Mouse (Mus musculus): ENCODE results near the gene Zfp954. TPM values are rescaled to one million over a fixed set of nuclear protein-coding genes. Genes with fewer than 3 reads are reported as not detected.
A peak's percentile ranks its signal among the peaks of the same experiment; 100 is the strongest.
"Not testable (repeated sequence)": the region's sequence is repeated elsewhere in the genome, so short reads cannot be mapped to it uniquely, and the experiment has no call there.

Gene Zfp954
- polyA plus RNA-seq (2012; rRNA removed), result 16.1 and 17.3 TPM in 2 replicates

GRCm38 (mm10) chr7:7120921-7121601 is at the start of gene Zfp954:
TSS of gene Zfp954 (minus strand) at chr7:7121488.
- H3K27ac ChIP-seq (ENCODE audit: insufficient read depth, low read length), result no peak within 1 kb of the TSS
- TF ChIP-seq CTCF (IDR thresholded peaks at IDR 0.05; ENCODE audit: borderline replicate concordance, insufficient read depth, low read depth, low read length) (peak; percentile 43; the same call in 1 of the 2 replicates), POLR2A (IDR thresholded peaks at IDR 0.05; ENCODE audit: borderline replicate concordance, insufficient read depth, low read length) (peak; percentile 68; the same call in 1 of the 2 replicates)
- DNase-seq, result peak; percentile 88 to 91
- under 1% methylated on average over 30 of the region's 30 CpGs for WGBS
- H3K27me3 ChIP-seq (ENCODE audit: control insufficient read depth, insufficient read depth, low read length), result no peaks in the 10 kb centered on the region
- H3K4me1 ChIP-seq (ENCODE audit: control insufficient read depth, insufficient read depth, low read length), result no peaks in the 10 kb centered on the region; the same call in 1 of the 2 replicates
- peak within 1 kb of the TSS; percentile 76 for H3K4me3 ChIP-seq (replicated peaks; ENCODE audit: insufficient read depth, low read depth, low read length)

- no peak overlapping the region for H3K4me3 ChIP-seq (replicated peaks; ENCODE audit: insufficient read depth, low read depth, low read length)
- no peak overlapping the region for H3K27ac ChIP-seq (ENCODE audit: insufficient read depth, low read length)
- WGBS, result 87% methylated on average over 15 of the region's 15 CpGs
- TF ChIP-seq CTCF (IDR thresholded peaks at IDR 0.05; ENCODE audit: borderline replicate concordance, insufficient read depth, low read depth, low read length) (no peak), POLR2A (IDR thresholded peaks at IDR 0.05; ENCODE audit: borderline replicate concordance, insufficient read depth, low read length) (no peak)
- DNase-seq, result no peak
- no peaks in the 10 kb centered on the region for H3K4me1 ChIP-seq (ENCODE audit: control insufficient read depth, insufficient read depth, low read length)
- H3K27me3 ChIP-seq (ENCODE audit: control insufficient read depth, insufficient read depth, low read length), result no peaks in the 10 kb centered on the region
Measured at GRCm38 (mm10) chr7:7145991-7146608, 24.8 kb upstream of the Zfp954 start.

GRCm38 (mm10) chr7:7144215-7144614 is 22.9 kb upstream of the Zfp954 start:
- Histone ChIP-seq H3K27me3 (ENCODE audit: control insufficient read depth, insufficient read depth, low read length) (no peaks in the 10 kb centered on the region), H3K27ac (ENCODE audit: insufficient read depth, low read length) (no peak overlapping the region), H3K4me1 (ENCODE audit: control insufficient read depth, insufficient read depth, low read length) (no peaks in the 10 kb centered on the region), H3K4me3 (replicated peaks; ENCODE audit: insufficient read depth, low read depth, low read length) (no peak overlapping the region)
- TF ChIP-seq CTCF (IDR thresholded peaks at IDR 0.05; ENCODE audit: borderline replicate concordance, insufficient read depth, low read depth, low read length), result no peak
- WGBS, result 87% methylated on average over 1 of the region's 1 CpGs
- DNase-seq, result no peak

DNA sequence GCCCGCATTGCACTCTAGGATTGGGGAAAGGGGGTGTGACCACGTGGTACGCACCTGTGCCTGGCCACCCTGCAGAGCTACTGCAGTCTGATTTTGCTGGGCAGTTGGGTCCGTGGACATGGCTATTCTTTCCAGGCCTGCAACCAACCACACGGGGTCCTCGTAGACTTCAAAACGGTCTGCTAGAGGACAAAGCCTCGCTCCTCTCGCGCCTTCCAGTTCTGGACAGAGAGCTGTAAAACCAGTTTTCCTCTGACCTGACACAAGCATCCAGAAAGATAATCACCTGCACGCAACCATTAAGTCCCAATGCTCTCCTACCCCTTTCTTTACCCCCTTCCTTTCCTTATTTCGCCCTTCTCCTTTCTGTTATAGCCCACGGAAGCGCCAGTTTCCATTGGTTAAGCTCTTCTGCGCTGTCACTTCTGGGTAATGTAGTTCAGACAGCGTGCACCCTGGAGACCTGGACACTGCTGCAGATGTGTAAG is 15.1 kb upstream of the Zfp954 start, which contains the start of gene Zfp773:
Gene Zfp773, minus strand, starts transcription at position 377 of the 488 bp plus-strand sequence.
- WGBS, result 4% methylated on average over 16 of the region's 16 CpGs
- 0 out of 2 replicates have a peak within 1 kb of the TSS, but pooled peaks have one; percentile 1 for H3K27ac ChIP-seq (ENCODE audit: insufficient read depth, low read length)

DNA sequence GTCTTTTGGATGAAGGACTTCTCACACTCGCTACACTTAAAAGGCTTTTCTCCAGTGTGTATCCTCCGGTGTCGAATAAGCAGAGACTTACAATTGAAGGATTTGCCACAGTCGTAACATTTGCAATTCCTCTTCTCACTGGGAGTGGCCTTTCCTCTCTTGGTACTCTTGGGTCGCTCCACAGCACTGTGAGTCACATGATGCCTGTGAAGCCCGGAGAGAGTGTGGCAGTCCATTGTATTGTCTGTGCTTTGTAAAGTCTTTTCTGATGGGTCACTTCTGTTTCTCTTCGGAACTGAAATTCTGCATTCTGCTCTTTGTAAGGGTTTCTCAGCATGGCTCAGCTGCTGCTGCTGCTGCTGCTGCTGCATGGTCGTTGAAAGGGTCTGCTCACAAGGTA is 11.5 kb upstream of the Zfp954 start:
- TF ChIP-seq CTCF (IDR thresholded peaks at IDR 0.05; ENCODE audit: borderline replicate concordance, insufficient read depth, low read depth, low read length), result no peak
- TF ChIP-seq POLR2A (IDR thresholded peaks at IDR 0.05; ENCODE audit: borderline replicate concordance, insufficient read depth, low read length), result no peak

More for the DNA sequence above, 15.1 kb upstream of the Zfp954 start, which contains the start of gene Zfp773:
- no peaks in the 10 kb centered on the region for H3K27me3 ChIP-seq (ENCODE audit: control insufficient read depth, insufficient read depth, low read length)
- 0 out of 2 replicates have a peak, but pooled peaks cover 2% of the 10 kb centered on the region for H3K4me1 ChIP-seq (ENCODE audit: control insufficient read depth, insufficient read depth, low read length)
- H3K4me3 ChIP-seq (replicated peaks; ENCODE audit: insufficient read depth, low read depth, low read length), result peak within 1 kb of the TSS; percentile 80
- TF ChIP-seq POLR2A (IDR thresholded peaks at IDR 0.05; ENCODE audit: borderline replicate concordance, insufficient read depth, low read length) (peak; percentile 31; the same call in 1 of the 2 replicates), CTCF (IDR thresholded peaks at IDR 0.05; ENCODE audit: borderline replicate concordance, insufficient read depth, low read depth, low read length) (peak; percentile 55)
- DNase-seq, result peak; percentile 67 to 74

GRCm38 (mm10) chr7:7130491-7131124 is 9.3 kb upstream of the Zfp954 start:
- DNase-seq; H3K27ac ChIP-seq (ENCODE audit: insufficient read depth, low read length); H3K4me1 ChIP-seq (ENCODE audit: control insufficient read depth, insufficient read depth, low read length); H3K27me3 ChIP-seq (ENCODE audit: control insufficient read depth, insufficient read depth, low read length); H3K4me3 ChIP-seq (replicated peaks; ENCODE audit: insufficient read depth, low read depth, low read length): not testable (repeated sequence)
- WGBS, result 95% methylated on average over 15 of the region's 15 CpGs

More for the DNA sequence above, 11.5 kb upstream of the Zfp954 start:
- H3K4me1 ChIP-seq (ENCODE audit: control insufficient read depth, insufficient read depth, low read length), result 0 out of 2 replicates have a peak, but pooled peaks cover 2% of the 10 kb centered on the region
- no peak overlapping the region for H3K4me3 ChIP-seq (replicated peaks; ENCODE audit: insufficient read depth, low read depth, low read length)
- H3K27ac ChIP-seq (ENCODE audit: insufficient read depth, low read length), result no peak overlapping the region
- H3K27me3 ChIP-seq (ENCODE audit: control insufficient read depth, insufficient read depth, low read length), result no peaks in the 10 kb centered on the region
- 75% methylated on average over 8 of the region's 8 CpGs for WGBS
- no peak for DNase-seq

- DNase-seq, result no peak
- Histone ChIP-seq H3K4me1 (ENCODE audit: control insufficient read depth, insufficient read depth, low read length) (no peaks in the 10 kb centered on the region; the same call in 1 of the 2 replicates), H3K4me3 (replicated peaks; ENCODE audit: insufficient read depth, low read depth, low read length) (peak overlapping the region; percentile 6), H3K27ac (ENCODE audit: insufficient read depth, low read length) (no peak overlapping the region), H3K27me3 (ENCODE audit: control insufficient read depth, insufficient read depth, low read length) (no peaks in the 10 kb centered on the region)
- 46% methylated on average over 6 of the region's 6 CpGs for WGBS
- no peak for TF ChIP-seq CTCF (IDR thresholded peaks at IDR 0.05; ENCODE audit: borderline replicate concordance, insufficient read depth, low read depth, low read length)
- no peak for TF ChIP-seq POLR2A (IDR thresholded peaks at IDR 0.05; ENCODE audit: borderline replicate concordance, insufficient read depth, low read length)
Measured at GRCm38 (mm10) chr7:7121602-7121980, 303 bp upstream of the Zfp954 start.
